22 mouse cellular contexts compared by ENCODE assay signal in genomic region chr16:9439300-9439856, GRCm38 (mm10).
A peak's percentile ranks its signal among the peaks of the same experiment; 100 is the strongest.
DNase-seq lines count a peak whose midpoint lies in the region; ATAC-seq lines count a peak whose summit lies in the region.
"Had no signal": no experiment of that assay in that cellular context is flagged by ENCODE, and none has a peak within 500 bp of the region (broad histone marks: within the 10 kb centered on the region; RNA-seq: fewer than 3 reads in every experiment).

No protein-coding gene starts in this region.

- H3K4me2 ChIP-seq in hindbrain, embryonic 12.5 days (replicated peaks) = no peak overlapping the region
- H3K4me2 ChIP-seq in neural tube, embryonic 11.5 days (ENCODE audit: low read depth) = no peak overlapping the region
- no peak overlapping the region for H3K4me2 ChIP-seq in neural tube, embryonic 15.5 days
- H3K4me2 ChIP-seq: embryonic facial prominence, embryonic 12.5 days; forebrain, embryonic 12.5 days; hindbrain, embryonic 15.5 days had no signal

- no peak overlapping the region for H3K4me3 ChIP-seq in hindbrain, embryonic 12.5 days
- H3K4me3 ChIP-seq in hindbrain, embryonic 10.5 days = no peak overlapping the region
- no peak overlapping the region for H3K4me3 ChIP-seq in neural tube, embryonic 11.5 days (ENCODE audit: low read depth, low read length)
- H3K4me3 ChIP-seq in neural tube, embryonic 15.5 days (replicated peaks) = no peak overlapping the region
- H3K4me3 ChIP-seq: embryonic facial prominence, embryonic 12.5 days; forebrain, embryonic 12.5 days; heart, embryonic 10.5 days; hindbrain, embryonic 15.5 days had no signal

- H3K9ac ChIP-seq in hindbrain, embryonic 12.5 days = no peak overlapping the region
- H3K9ac ChIP-seq in neural tube, embryonic 11.5 days (ENCODE audit: low read length) = no peak overlapping the region
- H3K9ac ChIP-seq in neural tube, embryonic 15.5 days (replicated peaks) = no peak overlapping the region
- H3K9ac ChIP-seq: embryonic facial prominence, embryonic 12.5 days; forebrain, embryonic 12.5 days; hindbrain, embryonic 15.5 days had no signal

- peaks cover 29% of the 10 kb centered on the region for H3K27me3 ChIP-seq in hindbrain, embryonic 12.5 days
- H3K27me3 ChIP-seq in hindbrain, embryonic 10.5 days (ENCODE audit: insufficient read depth, poor library complexity, severe bottlenecking) = peaks cover 18% of the 10 kb centered on the region
- H3K27me3 ChIP-seq in neural tube, embryonic 11.5 days (ENCODE audit: control insufficient read depth, insufficient read depth, low read length) = no peaks in the 10 kb centered on the region
- peaks cover 3% of the 10 kb centered on the region; the same call in 1 of the 2 replicates for H3K27me3 ChIP-seq in neural tube, embryonic 15.5 days (replicated peaks)
- H3K27me3 ChIP-seq: embryonic facial prominence, embryonic 12.5 days; forebrain, embryonic 12.5 days had no signal

- ATAC-seq in hindbrain, embryonic 12.5 days (ENCODE audit: low FRiP score) = peak; percentile 35; the same call in 1 of the 2 replicates
- ATAC-seq in neural tube, embryonic 11.5 days (ENCODE audit: insufficient read depth, low FRiP score, low TSS enrichment) = peak; percentile 67; the same call in 1 of the 2 replicates
- no peak for ATAC-seq in neural tube, embryonic 15.5 days (ENCODE audit: low FRiP score)
- ATAC-seq in cerebellum, adult (ENCODE audit: insufficient number of reproducible peaks, low FRiP score, low TSS enrichment) = no peak
- ATAC-seq: forebrain, embryonic 16.5 days; inflammation-experienced regulatory T-cells, adult 6 months had no signal

- no peak overlapping the region for H3K27ac ChIP-seq in hindbrain, embryonic 12.5 days
- no peak overlapping the region for H3K27ac ChIP-seq in hindbrain, embryonic 10.5 days
- H3K27ac ChIP-seq in neural tube, embryonic 11.5 days (ENCODE audit: low read depth, low read length) = no peak overlapping the region
- no peak overlapping the region for H3K27ac ChIP-seq in neural tube, embryonic 15.5 days (replicated peaks)
- H3K27ac ChIP-seq: embryonic facial prominence, embryonic 12.5 days; forebrain, embryonic 12.5 days; heart, embryonic 10.5 days; hindbrain, embryonic 15.5 days had no signal

- H3K4me1 ChIP-seq in hindbrain, embryonic 12.5 days = no peaks in the 10 kb centered on the region
- H3K4me1 ChIP-seq in hindbrain, embryonic 10.5 days (replicated peaks) = 0 out of 2 replicates have a peak, but pooled peaks cover 2% of the 10 kb centered on the region
- no peaks in the 10 kb centered on the region for H3K4me1 ChIP-seq in neural tube, embryonic 11.5 days (ENCODE audit: control insufficient read depth, insufficient read depth, low read length)
- no peaks in the 10 kb centered on the region for H3K4me1 ChIP-seq in neural tube, embryonic 15.5 days
- H3K4me1 ChIP-seq: embryonic facial prominence, embryonic 12.5 days; forebrain, embryonic 12.5 days; heart, embryonic 10.5 days; hindbrain, embryonic 15.5 days had no signal

- WGBS in hindbrain, embryonic 12.5 days = 23% methylated on average over 2 of the region's 2 CpGs
- 21% methylated on average over 2 of the region's 2 CpGs for WGBS in hindbrain, embryonic 10.5 days
- WGBS in neural tube, embryonic 11.5 days = 18% methylated on average over 2 of the region's 2 CpGs
- WGBS in neural tube, embryonic 15.5 days = 11% methylated on average over 2 of the region's 2 CpGs

- no peaks in the 10 kb centered on the region for H3K36me3 ChIP-seq in hindbrain, embryonic 12.5 days
- no peaks in the 10 kb centered on the region for H3K36me3 ChIP-seq in hindbrain, embryonic 10.5 days
- no peaks in the 10 kb centered on the region for H3K36me3 ChIP-seq in neural tube, embryonic 11.5 days (ENCODE audit: control insufficient read depth, insufficient read depth, low read length)
- H3K36me3 ChIP-seq in neural tube, embryonic 15.5 days = no peaks in the 10 kb centered on the region
- H3K36me3 ChIP-seq: embryonic facial prominence, embryonic 12.5 days; forebrain, embryonic 12.5 days; heart, embryonic 10.5 days; hindbrain, embryonic 15.5 days had no signal

- DNase-seq in hindbrain, embryonic 10.5 days (ENCODE audit: low spot score) = no peak
- peak; percentile 30 for DNase-seq in neural tube, embryonic 11.5 days (ENCODE audit: low spot score)
- peak; percentile 7 for DNase-seq in embryo, embryonic 11 days
- no peak for DNase-seq in kidney, postnatal 4 days
- DNase-seq: adrenal gland, adult 2 months; adrenal gland, postnatal 25 days; cerebellum, adult 11 months; cerebellum, adult 8-10 months; cerebellum, postnatal 14 days; gastrocnemius, postnatal 10 days; heart, adult 18-20 months; heart, postnatal 10 days; heart, postnatal 4 days had no signal

- H3K9me3 ChIP-seq in hindbrain, embryonic 12.5 days (replicated peaks) = no peaks in the 10 kb centered on the region
- H3K9me3 ChIP-seq in hindbrain, embryonic 10.5 days = no peaks in the 10 kb centered on the region
- no peaks in the 10 kb centered on the region for H3K9me3 ChIP-seq in neural tube, embryonic 11.5 days (ENCODE audit: control insufficient read depth, low read length)
- H3K9me3 ChIP-seq in neural tube, embryonic 15.5 days (replicated peaks) = no peaks in the 10 kb centered on the region
- H3K9me3 ChIP-seq: embryonic facial prominence, embryonic 12.5 days; heart, embryonic 10.5 days; hindbrain, embryonic 15.5 days had no signal

Comparison
In these comparisons a context has a peak if more than half of its experiments do, and no peak if none do; other contexts are left out.
1. ATAC-seq: peak in hindbrain, embryonic 12.5 days (single experiment) and neural tube, embryonic 11.5 days (single experiment); none in neural tube, embryonic 15.5 days (single experiment) and cerebellum, adult (single experiment).
2. DNase-seq: peak in neural tube, embryonic 11.5 days (single experiment) and embryo, embryonic 11 days (single experiment); none in hindbrain, embryonic 10.5 days (single experiment) and kidney, postnatal 4 days (0 of 2).